In the genomic region with DNA sequence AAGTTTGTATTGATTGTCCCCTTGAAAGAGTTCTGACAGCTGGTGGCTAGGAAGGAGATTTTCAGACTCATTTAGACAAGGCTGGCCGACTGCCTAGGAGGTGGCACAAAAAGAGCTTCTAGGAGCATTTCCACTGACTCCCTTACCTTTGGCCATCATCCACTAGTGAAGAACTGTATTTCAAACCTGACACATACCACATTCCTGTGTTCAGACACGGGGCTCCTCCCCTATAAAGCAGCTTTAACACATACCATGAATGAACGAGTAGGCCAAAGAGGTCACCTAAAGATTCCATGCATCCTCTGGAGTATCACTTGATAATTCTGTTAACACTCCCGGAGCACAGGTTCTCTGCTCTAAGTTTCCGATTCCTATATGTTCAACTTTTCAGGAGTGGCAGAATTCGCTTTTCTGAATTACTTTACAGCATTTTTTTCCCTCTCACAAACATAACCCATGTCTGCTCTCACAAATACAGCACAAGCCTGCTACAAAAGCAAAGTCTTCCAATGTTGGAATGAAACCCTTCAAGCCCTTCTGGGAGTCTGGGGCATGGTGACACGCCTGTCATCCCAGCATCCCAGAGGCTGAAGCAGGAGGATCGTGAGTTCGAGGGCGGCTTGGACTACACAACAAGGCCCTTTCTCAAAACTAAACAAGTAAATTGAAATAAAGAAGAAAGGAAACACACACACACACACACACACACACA, we compare ENCODE assay signal across 8 mouse cellular contexts. TPM values are rescaled to one million over a fixed set of nuclear protein-coding genes. Genes with fewer than 3 reads are reported as not detected.
A peak's percentile ranks its signal among the peaks of the same experiment; 100 is the strongest.
DNase-seq lines count a peak whose midpoint lies in the region; ATAC-seq and TF ChIP-seq lines count a peak whose summit lies in the region.

No protein-coding gene starts in this region.

- no peak for TF ChIP-seq POLR2A in ES-Bruce4 (IDR thresholded peaks at IDR 0.05; ENCODE audit: insufficient read depth, low read length)
- TF ChIP-seq POLR2A in small intestine, adult 2 months (IDR thresholded peaks at IDR 0.05; ENCODE audit: low read depth, low read length), result no peak

- H3K27me3 ChIP-seq in heart, embryonic 11.5 days (ENCODE audit: control insufficient read depth, insufficient read depth, low read length), result no peaks in the 10 kb centered on the region
- no peaks in the 10 kb centered on the region for H3K27me3 ChIP-seq in ES-Bruce4 (ENCODE audit: control insufficient read depth, insufficient read depth, low read length, poor library complexity, severe bottlenecking)
- H3K27me3 ChIP-seq in liver, embryonic 12.5 days (replicated peaks), result no peaks in the 10 kb centered on the region
- H3K27me3 ChIP-seq in small intestine, adult 2 months (ENCODE audit: control insufficient read depth, insufficient read depth, low read length), result no peaks in the 10 kb centered on the region

- TF ChIP-seq EP300 in ES-Bruce4 (IDR thresholded peaks at IDR 0.05; ENCODE audit: insufficient read depth, low read depth, low read length), result no peak

- H3K4me1 ChIP-seq in heart, embryonic 11.5 days (ENCODE audit: control insufficient read depth, insufficient read depth, low read length), result peaks cover 6% of the 10 kb centered on the region; the same call in 1 of the 2 replicates
- H3K4me1 ChIP-seq in ES-Bruce4 (ENCODE audit: control insufficient read depth, insufficient read depth, low read length), result no peaks in the 10 kb centered on the region
- peaks cover 24% of the 10 kb centered on the region for H3K4me1 ChIP-seq in liver, embryonic 12.5 days
- peaks cover 3% of the 10 kb centered on the region; the same call in 1 of the 2 replicates for H3K4me1 ChIP-seq in small intestine, adult 2 months (ENCODE audit: control insufficient read depth, insufficient read depth, insufficient read length, low read length)

- DNase-seq in heart, adult 8-10 months (ENCODE audit: low spot score), result no peak
- DNase-seq in cerebellum, postnatal 10 days, result peak; percentile 14 to 15
- no peak for DNase-seq in urinary bladder, postnatal 36 days (ENCODE audit: low spot score in 2 of 2)

- 17% methylated on average over 10 of the region's 10 CpGs for WGBS in heart, embryonic 11.5 days (ENCODE audit: insufficient replicate concordance)
- 19% methylated on average over 10 of the region's 10 CpGs for WGBS in liver, embryonic 12.5 days (ENCODE audit: insufficient replicate concordance)
- WGBS in small intestine, adult 2 months, result 6% methylated on average over 10 of the region's 10 CpGs

- no peaks in the 10 kb centered on the region for H3K9me3 ChIP-seq in heart, embryonic 11.5 days (replicated peaks; ENCODE audit: control insufficient read depth, low read length)
- H3K9me3 ChIP-seq in ES-Bruce4 (replicated peaks; ENCODE audit: control insufficient read depth, insufficient read depth, low read length, poor library complexity, severe bottlenecking), result no peaks in the 10 kb centered on the region
- H3K9me3 ChIP-seq in liver, embryonic 12.5 days (replicated peaks), result no peaks in the 10 kb centered on the region

- H3K27ac ChIP-seq in heart, embryonic 11.5 days (ENCODE audit: low read depth, low read length), result 0 out of 2 replicates have a peak overlapping the region, but pooled peaks have one; percentile 22
- no peak overlapping the region for H3K27ac ChIP-seq in ES-Bruce4 (ENCODE audit: insufficient read depth, low read length)
- 0 out of 2 replicates have a peak overlapping the region, but pooled peaks have one; percentile 51 for H3K27ac ChIP-seq in liver, embryonic 12.5 days
- peak overlapping the region; percentile 98 for H3K27ac ChIP-seq in small intestine, adult 2 months (ENCODE audit: insufficient read depth, low read depth, low read length)

- no peak for TF ChIP-seq CTCF in ES-Bruce4 (IDR thresholded peaks at IDR 0.05; ENCODE audit: low read depth, low read length)
- TF ChIP-seq CTCF in small intestine, adult 2 months (IDR thresholded peaks at IDR 0.05; ENCODE audit: extremely low read depth, insufficient read length, insufficient replicate concordance, low read depth, low read length), result no peak

- H3K4me2 ChIP-seq in heart, embryonic 11.5 days, result peak overlapping the region; percentile 77
- H3K4me2 ChIP-seq in liver, embryonic 12.5 days, result peak overlapping the region; percentile 68

- H3K4me3 ChIP-seq in heart, embryonic 11.5 days (ENCODE audit: low read depth, low read length), result peak overlapping the region; percentile 74
- peak overlapping the region; percentile 84 for H3K4me3 ChIP-seq in ES-Bruce4 (ENCODE audit: low read depth, low read length)
- H3K4me3 ChIP-seq in liver, embryonic 12.5 days, result peak overlapping the region; percentile 81
- H3K4me3 ChIP-seq in small intestine, adult 2 months (ENCODE audit: low read depth, low read length), result peak overlapping the region; percentile 73

- 0 out of 2 replicates have a peak, but pooled peaks have one; percentile 11 for ATAC-seq in heart, embryonic 11.5 days (replicated peaks; ENCODE audit: insufficient number of reproducible peaks, low FRiP score, low TSS enrichment)
- ATAC-seq in hematopoietic stem cell, adult 5-6 weeks (replicated peaks in 1 of 2; ENCODE audit: insufficient read depth in 1 of 2, low FRiP score in 2 of 2, low TSS enrichment in 1 of 2, low read depth in 1 of 2, poor library complexity in 2 of 2, severe bottlenecking in 2 of 2), result peak; percentile 2 to 4; a peak in 1 of 4 replicates
- ATAC-seq in liver, embryonic 12.5 days, result peak; percentile 45

- H3K9ac ChIP-seq in heart, embryonic 11.5 days (ENCODE audit: low read depth, low read length), result peak overlapping the region; percentile 93
- peak overlapping the region; percentile 45 for H3K9ac ChIP-seq in ES-Bruce4 (ENCODE audit: low read depth, poor library complexity, severe bottlenecking)
- peak overlapping the region; percentile 79 for H3K9ac ChIP-seq in liver, embryonic 12.5 days

- H3K36me3 ChIP-seq in heart, embryonic 11.5 days (ENCODE audit: control insufficient read depth, insufficient read depth, low read length), result no peaks in the 10 kb centered on the region
- no peaks in the 10 kb centered on the region for H3K36me3 ChIP-seq in ES-Bruce4 (ENCODE audit: control insufficient read depth, insufficient read depth, low read length, poor library complexity, severe bottlenecking)
- peaks cover 11% of the 10 kb centered on the region for H3K36me3 ChIP-seq in liver, embryonic 12.5 days
- H3K36me3 ChIP-seq in small intestine, adult 2 months (ENCODE audit: control insufficient read depth, insufficient read depth, low read length), result peaks cover 7% of the 10 kb centered on the region

RNA-seq across cellular contexts. Expression of a gene that starts 0.6 kb away (rescaled TPM):
- 43.5 and 46.2 TPM in 2 replicates for polyA plus RNA-seq in heart, embryonic 11.5 days (2014; fragmentation: Nextera tagmentation; extraction: Ambion mirVana)
- 1 to 10 TPM; 5.3 to 8.1 (median 6.9) TPM for total RNA-seq in heart, adult 8-10 months (2022)
- 26.0 and 28.4 TPM in 2 replicates for polyA plus RNA-seq in ES-Bruce4 (2011; ENCODE audit: insufficient read depth, insufficient read length, low read depth, missing spikeins)
- 23.7 and 47.0 TPM in 2 replicates for total RNA-seq in hematopoietic stem cell, adult 5-6 weeks (2017)
- 43.9 and 46.3 TPM in 2 replicates for polyA plus RNA-seq in liver, embryonic 12.5 days (2016; fragmentation: Nextera tagmentation; extraction: Ambion mirVana)
- 0.30 and 0.34 TPM in 2 replicates for polyA plus RNA-seq in small intestine, adult 2 months (2012; rRNA removed)

RNA-seq across cellular contexts. Expression of a gene that starts 45.3 kb away (rescaled TPM):
- not detected in 2 replicates for polyA plus RNA-seq in heart, embryonic 11.5 days (2014; fragmentation: Nextera tagmentation; extraction: Ambion mirVana)
- 1 to 10 TPM in 1 of 4 experiments, under 1 TPM in 3; 0.34 to 1.0 (median 0.56) TPM for total RNA-seq in heart, adult 8-10 months (2022)
- not detected in 2 replicates for polyA plus RNA-seq in ES-Bruce4 (2011; ENCODE audit: insufficient read depth, insufficient read length, low read depth, missing spikeins)
- total RNA-seq in hematopoietic stem cell, adult 5-6 weeks (2017), result 3.6 and 9.0 TPM in 2 replicates
- polyA plus RNA-seq in liver, embryonic 12.5 days (2016; fragmentation: Nextera tagmentation; extraction: Ambion mirVana), result 0.07 and 0.11 TPM in 2 replicates
- 0.13 and 0.28 TPM in 2 replicates for polyA plus RNA-seq in small intestine, adult 2 months (2012; rRNA removed)

Comparison
In these comparisons a context has a peak if more than half of its experiments do, and no peak if none do; other contexts are left out.
1. DNase-seq: peak in cerebellum, postnatal 10 days (2 of 2); none in heart, adult 8-10 months (single experiment) and urinary bladder, postnatal 36 days (0 of 2).
2. RNA of a gene that starts 0.6 kb away (polyA plus RNA-seq): 43.5 to 46.2 TPM in heart, embryonic 11.5 days, 43.9 to 46.3 TPM in liver, embryonic 12.5 days and 26.0 to 28.4 TPM in ES-Bruce4; 0.30 to 0.34 TPM in small intestine, adult 2 months; every median in the first group is over 10 times any median in the second.
3. Peak in every context shown above with its lines, with median percentiles within 50 percentile points of each other: ATAC-seq, H3K4me3 ChIP-seq and H3K9ac ChIP-seq.